Mouse (Mus musculus) MEL (cell line): ENCODE data around the gene Copz1. TPM values are rescaled to one million over a fixed set of nuclear protein-coding genes. Genes with fewer than 3 reads are reported as not detected.

Experiments used
- DNase-seq: peaks from one replicate; pipeline ENCODE4 v3.0.0; 2011; ENCODE audit warnings: low read depth, low spot score
- H3K27ac ChIP-seq: 2 replicates; pipeline ENCODE4 v1.5.1; 2012; ENCODE audit warnings: low read depth, mild to moderate bottlenecking, control low read depth, low read length, moderate library complexity; ENCODE audit not compliant: control insufficient read depth
- H3K27me3 ChIP-seq, 2 experiments: fragments of 150-350 bp in 1 of 2; sonication (generic) in 1 of 2; 2 replicates each; pipeline ENCODE4 v1.6.1; 2012; ENCODE audit warnings: low read length in 2 of 2, mild to moderate bottlenecking in 2 of 2, improper control_type of control experiment in 1 of 2, moderate library complexity in 1 of 2; ENCODE audit not compliant: insufficient read depth in 2 of 2, control insufficient read depth in 1 of 2
- H3K36me3 ChIP-seq, 2 experiments: 2 replicates each; pipeline ENCODE4 v1.6.1; 2012 to 2014; ENCODE audit warnings: low read length in 2 of 2, improper control_type of control experiment in 1 of 2, inconsistent platforms in 1 of 2, mild to moderate bottlenecking in 1 of 2; ENCODE audit not compliant: insufficient read depth in 2 of 2, control insufficient read depth in 1 of 2
- H3K4me1 ChIP-seq, 2 experiments: fragments of 150-350 bp in 1 of 2; sonication (generic) in 1 of 2; 2 replicates each; pipeline ENCODE4 v1.6.1; 2012; ENCODE audit warnings: low read length in 2 of 2, improper control_type of control experiment in 1 of 2, mild to moderate bottlenecking in 1 of 2; ENCODE audit not compliant: insufficient read depth in 2 of 2, control insufficient read depth in 1 of 2
- H3K4me3 ChIP-seq, 2 experiments: fragments of 150-350 bp in 1 of 2; sonication (generic) in 1 of 2; 2 replicates each; pipeline ENCODE4 v1.5.1; 2012; ENCODE audit warnings: low read depth in 2 of 2, low read length in 2 of 2, mild to moderate bottlenecking in 2 of 2, moderate library complexity in 2 of 2, control low read depth in 1 of 2, improper control_type of control experiment in 1 of 2; ENCODE audit not compliant: control insufficient read depth in 1 of 2, insufficient read depth in 1 of 2
- H3K79me2 ChIP-seq: 2 replicates; pipeline ENCODE4 v1.6.1; 2012; ENCODE audit warnings: mild to moderate bottlenecking, low read length, moderate library complexity; ENCODE audit not compliant: control insufficient read depth, poor library complexity, insufficient read depth
- H3K9ac ChIP-seq: 2 replicates; pipeline ENCODE4 v1.6.1; 2012; ENCODE audit warnings: low read depth, mild to moderate bottlenecking, control low read depth, low read length, moderate library complexity; ENCODE audit not compliant: control insufficient read depth, poor library complexity, severe bottlenecking
- H3K9me3 ChIP-seq: fragments of 150-350 bp; sonication (generic); replicated peaks from 2 replicates; pipeline ENCODE4 v1.6.1; 2012; ENCODE audit warnings: mild to moderate bottlenecking, low read length, improper control_type of control experiment, moderate library complexity; ENCODE audit not compliant: insufficient read depth
- CHD2 ChIP-seq: IDR thresholded peaks from 2 replicates; pipeline ENCODE4 v1.6.1; 2011; ENCODE audit warnings: low read length, improper control_type of control experiment
- CTCF ChIP-seq, 3 experiments: IDR thresholded peaks in 2 of 3; conservative IDR thresholded peaks in 1 of 3; 2 replicates each; pipeline ENCODE4 v1.5.1; 2011 to 2012; ENCODE audit warnings: low read length in 3 of 3, low read depth in 2 of 3, mild to moderate bottlenecking in 2 of 3, improper control_type of control experiment in 1 of 3, inconsistent platforms in 1 of 3, mixed read lengths in 1 of 3, moderate library complexity in 1 of 3; ENCODE audit not compliant: control insufficient read depth in 1 of 3, insufficient read depth in 1 of 3, poor library complexity in 1 of 3, severe bottlenecking in 1 of 3
- E2F4 ChIP-seq: IDR thresholded peaks from 2 replicates; pipeline ENCODE4 v1.6.1; 2011; ENCODE audit warnings: low read depth, low read length, improper control_type of control experiment, borderline replicate concordance
- ELF1 ChIP-seq: IDR thresholded peaks from 2 replicates; pipeline ENCODE4 v1.6.1; 2014; ENCODE audit warnings: low read depth, mild to moderate bottlenecking, inconsistent platforms, low read length, improper control_type of control experiment, moderate library complexity
- ETS1 ChIP-seq: IDR thresholded peaks from 2 replicates; pipeline ENCODE4 v1.6.1; 2012; ENCODE audit warnings: low read depth, mild to moderate bottlenecking, inconsistent platforms, low read length, improper control_type of control experiment, moderate library complexity
- HCFC1 ChIP-seq: IDR thresholded peaks from 2 replicates; pipeline ENCODE4 v1.6.1; 2012; ENCODE audit warnings: low read depth, mild to moderate bottlenecking, inconsistent platforms, low read length, improper control_type of control experiment, moderate library complexity
- MAZ ChIP-seq: IDR thresholded peaks from 2 replicates; pipeline ENCODE4 v1.6.1; 2012; ENCODE audit warnings: low read depth, mild to moderate bottlenecking, inconsistent platforms, low read length, improper control_type of control experiment
- MEF2A ChIP-seq: IDR thresholded peaks from 2 replicates; pipeline ENCODE4 v1.6.1; 2014; ENCODE audit warnings: low read depth, mild to moderate bottlenecking, inconsistent platforms, low read length, improper control_type of control experiment; ENCODE audit not compliant: poor library complexity, insufficient replicate concordance, severe bottlenecking; ENCODE audit errors: extremely low read depth
- MXI1 ChIP-seq: IDR thresholded peaks from 2 replicates; pipeline ENCODE4 v1.6.1; 2011; ENCODE audit warnings: mild to moderate bottlenecking, low read depth, low read length, improper control_type of control experiment
- MYB ChIP-seq: IDR thresholded peaks from 2 replicates; pipeline ENCODE4 v1.6.1; 2011; ENCODE audit warnings: mild to moderate bottlenecking, low read depth, low read length, improper control_type of control experiment
- MYC ChIP-seq: IDR thresholded peaks from 2 replicates; pipeline ENCODE4 v1.6.1; 2011; ENCODE audit warnings: low read depth, mild to moderate bottlenecking, low read length, improper control_type of control experiment, moderate library complexity
- NRF1 ChIP-seq: IDR thresholded peaks from 2 replicates; pipeline ENCODE4 v1.6.1; 2014; ENCODE audit warnings: low read depth, mild to moderate bottlenecking, inconsistent platforms, low read length, improper control_type of control experiment, moderate library complexity; ENCODE audit not compliant: poor library complexity, insufficient read depth, severe bottlenecking
- POLR2AphosphoS2 ChIP-seq: IDR thresholded peaks from 2 replicates; pipeline ENCODE4 v1.6.1; 2011; ENCODE audit warnings: low read length, improper control_type of control experiment
- RCOR1 ChIP-seq: IDR thresholded peaks from 2 replicates; pipeline ENCODE4 v1.6.1; 2012; ENCODE audit warnings: low read depth, mild to moderate bottlenecking, inconsistent platforms, low read length, improper control_type of control experiment
- SIN3A ChIP-seq: IDR thresholded peaks from 2 replicates; pipeline ENCODE4 v1.6.1; 2012; ENCODE audit warnings: low read length, improper control_type of control experiment, inconsistent platforms
- SMC3 ChIP-seq: IDR thresholded peaks from 2 replicates; pipeline ENCODE4 v1.6.1; 2011; ENCODE audit warnings: low read depth, low read length, improper control_type of control experiment
- TAL1 ChIP-seq: IDR thresholded peaks from 2 replicates; pipeline ENCODE4 v1.6.1; 2012; ENCODE audit warnings: mild to moderate bottlenecking, inconsistent platforms, low read length, moderate library complexity, mixed read lengths
- TCF12 ChIP-seq: IDR thresholded peaks from 2 replicates; pipeline ENCODE4 v1.6.1; 2014; ENCODE audit warnings: low read depth, mild to moderate bottlenecking, inconsistent platforms, low read length, improper control_type of control experiment, moderate library complexity
- UBTF ChIP-seq: IDR thresholded peaks from 2 replicates; pipeline ENCODE4 v1.6.1; 2012; ENCODE audit warnings: low read depth, mild to moderate bottlenecking, inconsistent platforms, low read length, improper control_type of control experiment, moderate library complexity, borderline replicate concordance; ENCODE audit not compliant: insufficient read depth
- USF2 ChIP-seq, 2 experiments: IDR thresholded peaks; 2 replicates each; pipeline ENCODE4 v1.6.1; 2011 to 2012; ENCODE audit warnings: improper control_type of control experiment in 2 of 2, low read length in 2 of 2, borderline replicate concordance in 1 of 2, inconsistent platforms in 1 of 2, low read depth in 1 of 2, mild to moderate bottlenecking in 1 of 2; ENCODE audit not compliant: insufficient read depth in 1 of 2
- ZC3H11A ChIP-seq: IDR thresholded peaks from 2 replicates; pipeline ENCODE4 v1.6.1; 2012; ENCODE audit warnings: low read depth, mild to moderate bottlenecking, inconsistent platforms, low read length, improper control_type of control experiment
- polyA plus RNA-seq, 2 experiments: library from polyadenylated mRNA; stranded (reverse) in 1 of 2; unstranded in 1 of 2; fragments of >175 nt in 1 of 2; fragments of >200 nt in 1 of 2; gene quantifications; 2 replicates each; pipeline versions ENCODE4 v1.2.1 to v1.2.4; 2012; ENCODE audit warnings: low replicate concordance in 2 of 2, low read depth in 1 of 2; ENCODE audit not compliant: insufficient read length in 2 of 2, insufficient read depth in 1 of 2, missing spikeins in 1 of 2
- total RNA-seq: library from RNA; depleted of rRNA; stranded (reverse); fragments of 300-350 nt; gene quantifications from 2 replicates; pipeline ENCODE4 v1.2.3, GENCODE M21; 2012

Gene Copz1
- total and polyA plus RNA-seq, 3 experiments = 46.7 to 822 (median 117) TPM

DNA sequence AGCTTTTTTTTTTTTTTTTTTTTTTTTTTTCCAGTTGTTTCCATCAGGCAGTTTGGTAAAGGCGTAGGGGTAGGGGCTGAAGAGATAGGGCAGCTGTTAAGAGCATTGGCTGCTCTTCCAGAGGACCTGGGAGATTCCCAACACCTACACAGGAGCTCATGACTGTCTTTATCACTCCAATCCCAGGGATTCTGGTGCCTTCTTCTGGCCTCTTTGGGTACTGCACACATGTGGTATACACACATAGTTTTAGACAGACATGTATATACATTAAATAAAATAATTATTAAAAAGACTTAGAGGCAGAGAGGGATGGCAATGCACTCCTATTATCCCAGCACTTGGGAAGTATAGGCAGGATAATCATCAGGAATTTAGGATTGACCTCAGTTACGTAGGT, 20.9 kb downstream of the Copz1 start:
- peak in 2 of 3 experiments; percentile 5 to 7; a peak in 1 of 6 replicates for TF ChIP-seq CTCF (IDR thresholded peaks at IDR 0.05 in 2 of 3, conservative IDR thresholded peaks at IDR 0.05 in 1 of 3; ENCODE audit: control insufficient read depth in 1 of 3, insufficient read depth in 1 of 3, low read depth in 2 of 3, low read length in 3 of 3, poor library complexity in 1 of 3, severe bottlenecking in 1 of 3)
- TF ChIP-seq SMC3 = no peak
- H3K4me1 ChIP-seq = no peaks in the 10 kb centered on the region
- H3K79me2 ChIP-seq = no peaks in the 10 kb centered on the region
- H3K9me3 ChIP-seq = no peaks in the 10 kb centered on the region
- H3K9ac ChIP-seq = no peak overlapping the region
- no peaks in the 10 kb centered on the region for H3K27me3 ChIP-seq
- H3K27ac ChIP-seq = no peak overlapping the region
- H3K36me3 ChIP-seq = no peaks in the 10 kb centered on the region
- no peak for DNase-seq
- no peak overlapping the region for H3K4me3 ChIP-seq

DNA sequence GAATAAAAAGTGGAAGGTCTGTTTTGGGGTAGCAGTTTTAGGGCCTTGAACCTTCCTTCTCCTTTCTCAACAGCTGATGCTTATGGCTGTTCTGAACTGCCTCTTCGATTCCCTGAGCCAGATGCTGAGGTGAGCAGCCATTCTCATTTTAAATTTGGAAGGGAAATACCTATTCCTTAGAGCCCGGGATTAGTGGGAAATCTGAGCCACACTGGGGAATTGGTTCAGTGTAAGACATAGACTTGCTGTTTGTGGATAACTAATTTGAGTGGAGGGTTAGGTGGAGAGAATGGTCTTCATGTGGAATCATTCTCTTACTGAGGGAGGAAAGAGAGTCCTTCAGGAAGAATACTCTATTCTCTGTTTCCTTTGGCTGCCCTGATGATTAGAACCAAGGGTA, 22.1 kb downstream of the Copz1 start:
- Histone ChIP-seq H3K4me1 (no peaks in the 10 kb centered on the region), H3K79me2 (no peaks in the 10 kb centered on the region), H3K36me3 (no peaks in the 10 kb centered on the region), H3K9ac (no peak overlapping the region), H3K4me3 (no peak overlapping the region), H3K27ac (no peak overlapping the region), H3K9me3 (no peaks in the 10 kb centered on the region), H3K27me3 (no peaks in the 10 kb centered on the region)
- no peak for DNase-seq
- no peak for TF ChIP-seq MYB
- TF ChIP-seq, all 39 proteins: peak for 0

DNA sequence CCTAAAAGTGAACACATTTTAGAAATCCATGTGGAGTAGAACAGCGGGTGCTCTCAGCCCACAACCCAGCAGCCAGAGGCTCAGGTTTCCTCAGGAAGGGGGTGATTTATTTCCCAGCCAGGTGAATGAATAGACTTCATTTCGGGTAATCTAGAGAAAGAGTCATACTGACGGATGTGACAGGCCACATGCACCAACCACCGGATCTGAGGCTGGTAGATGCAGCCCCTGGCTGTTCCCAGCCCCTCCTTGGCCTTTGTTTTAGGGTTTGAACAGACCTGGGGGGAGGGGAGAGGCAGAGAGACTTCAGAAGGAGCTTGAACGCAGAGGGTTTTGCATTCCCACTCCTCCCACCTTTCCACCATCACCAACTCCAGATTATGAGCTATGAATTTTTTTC, 23.3 kb downstream of the Copz1 start:
- Histone ChIP-seq H3K9ac (no peak overlapping the region), H3K4me3 (no peak overlapping the region), H3K79me2 (no peaks in the 10 kb centered on the region), H3K9me3 (no peaks in the 10 kb centered on the region)
- TF ChIP-seq ELF1 (no peak), SIN3A (no peak), CHD2 (no peak), TCF12 (no peak), TAL1 (no peak), RCOR1 (no peak), HCFC1 (no peak), ETS1 (no peak), E2F4 (no peak), USF2 (IDR thresholded peaks at IDR 0.05; ENCODE audit: borderline replicate concordance in 1 of 2, insufficient read depth in 1 of 2, low read depth in 1 of 2, low read length in 2 of 2) (no peak), ZC3H11A (no peak), MAZ (no peak), CTCF (IDR thresholded peaks at IDR 0.05 in 2 of 3, conservative IDR thresholded peaks at IDR 0.05 in 1 of 3; ENCODE audit: control insufficient read depth in 1 of 3, insufficient read depth in 1 of 3, low read depth in 2 of 3, low read length in 3 of 3, poor library complexity in 1 of 3, severe bottlenecking in 1 of 3) (no peak), SMC3 (no peak), NRF1 (no peak), MYC (no peak), POLR2AphosphoS2 (no peak), MEF2A (no peak), MXI1 (no peak), UBTF (no peak)
- TF ChIP-seq, all 39 proteins: peak for 0
- Histone ChIP-seq H3K27me3 (no peaks in the 10 kb centered on the region), H3K4me1 (no peaks in the 10 kb centered on the region), H3K27ac (no peak overlapping the region), H3K36me3 (no peaks in the 10 kb centered on the region)
- DNase-seq = no peak
